Mouse (Mus musculus) kidney, embryonic 15.5 days (tissue): ENCODE results near the gene Crb2. TPM values are rescaled to one million over a fixed set of nuclear protein-coding genes. Genes with fewer than 3 reads are reported as not detected.

Experiments
- ATAC-seq: fragments of 200-750 bp; cut with Nextera tagmentation; replicated peaks from 2 replicates; pipeline ENCODE4 v1.8.0; 2017; ENCODE audit warnings: moderate TSS enrichment; ENCODE audit not compliant: low FRiP score
- H3K27ac ChIP-seq: fragments of 300-500 bp; sonication (generic); 2 replicates; pipeline ENCODE4 v1.5.1; 2015; ENCODE audit warnings: mild to moderate bottlenecking, inconsistent platforms
- H3K27me3 ChIP-seq: fragments of 300-500 bp; sonication (generic); 2 replicates; pipeline ENCODE4 v1.6.1; 2015; ENCODE audit warnings: inconsistent platforms
- H3K36me3 ChIP-seq: fragments of 300-500 bp; sonication (generic); 2 replicates; pipeline ENCODE4 v1.6.1; 2015; ENCODE audit warnings: inconsistent platforms
- H3K4me1 ChIP-seq: fragments of 300-500 bp; sonication (generic); 2 replicates; pipeline ENCODE4 v1.6.1; 2015; ENCODE audit warnings: inconsistent platforms
- H3K4me2 ChIP-seq: fragments of 300-500 bp; sonication (generic); 2 replicates; pipeline ENCODE4 v1.6.1; 2015; ENCODE audit warnings: moderate library complexity, mild to moderate bottlenecking, inconsistent platforms
- H3K4me3 ChIP-seq: fragments of 300-500 bp; sonication (generic); replicated peaks from 2 replicates; pipeline ENCODE4 v1.5.1; 2015; ENCODE audit warnings: mild to moderate bottlenecking, inconsistent platforms
- H3K9ac ChIP-seq: fragments of 300-500 bp; sonication (generic); 2 replicates; pipeline ENCODE4 v1.6.1; 2015; ENCODE audit warnings: mild to moderate bottlenecking, inconsistent platforms
- H3K9me3 ChIP-seq: fragments of 300-500 bp; sonication (generic); replicated peaks from 2 replicates; pipeline ENCODE4 v1.6.1; 2016; ENCODE audit warnings: inconsistent platforms
- WGBS: fragments of 180-500 bp; shearing (Covaris S2); methylation state at CpG from one replicate; pipeline ENCODE4 v1.1.7; 2015; ENCODE audit warnings: mixed read lengths; 5-methylcytosine and 5-hydroxymethylcytosine counted together
- polyA plus RNA-seq: library from polyadenylated mRNA; unstranded; fragments of >200 nt; fragmentation: Nextera tagmentation; extraction: Ambion mirVana; gene quantifications from 2 replicates; pipeline ENCODE4 v1.2.1, GENCODE M21; 2015

Crb2 gene
- polyA plus RNA-seq, 1 experiment from 2014 or later, result 4.1 TPM

DNA sequence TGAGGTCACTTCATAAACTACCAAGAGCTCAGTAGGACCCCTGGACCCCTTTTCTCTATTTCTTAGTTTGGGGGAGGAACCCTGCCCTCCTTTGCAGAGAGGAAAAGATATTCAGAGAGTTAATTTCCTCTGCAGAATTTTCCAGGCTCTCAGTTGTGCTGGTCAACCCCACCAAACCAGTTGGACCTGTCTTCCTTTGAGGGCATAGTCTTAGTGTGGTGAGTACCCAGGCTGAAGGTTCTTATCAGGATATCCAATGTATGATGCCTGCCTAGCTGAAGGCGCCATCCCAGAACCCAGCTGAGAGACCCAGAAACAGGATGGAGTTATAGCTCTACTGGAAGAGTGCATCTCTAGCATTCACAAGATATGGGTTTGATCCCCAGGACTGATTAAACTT is 24.9 kb upstream of the Crb2 start:
- no peak overlapping the region for H3K27ac ChIP-seq
- 82% methylated on average over 1 of the region's 1 CpGs for WGBS
- no peaks in the 10 kb centered on the region for H3K36me3 ChIP-seq
- no peaks in the 10 kb centered on the region for H3K9me3 ChIP-seq
- no peak overlapping the region for H3K4me3 ChIP-seq
- peaks cover 4% of the 10 kb centered on the region; the same call in 1 of the 2 replicates for H3K27me3 ChIP-seq
- ATAC-seq, result no peak
- H3K4me2 ChIP-seq, result no peak overlapping the region
- H3K4me1 ChIP-seq, result peaks cover 25% of the 10 kb centered on the region
- H3K9ac ChIP-seq, result no peak overlapping the region

DNA sequence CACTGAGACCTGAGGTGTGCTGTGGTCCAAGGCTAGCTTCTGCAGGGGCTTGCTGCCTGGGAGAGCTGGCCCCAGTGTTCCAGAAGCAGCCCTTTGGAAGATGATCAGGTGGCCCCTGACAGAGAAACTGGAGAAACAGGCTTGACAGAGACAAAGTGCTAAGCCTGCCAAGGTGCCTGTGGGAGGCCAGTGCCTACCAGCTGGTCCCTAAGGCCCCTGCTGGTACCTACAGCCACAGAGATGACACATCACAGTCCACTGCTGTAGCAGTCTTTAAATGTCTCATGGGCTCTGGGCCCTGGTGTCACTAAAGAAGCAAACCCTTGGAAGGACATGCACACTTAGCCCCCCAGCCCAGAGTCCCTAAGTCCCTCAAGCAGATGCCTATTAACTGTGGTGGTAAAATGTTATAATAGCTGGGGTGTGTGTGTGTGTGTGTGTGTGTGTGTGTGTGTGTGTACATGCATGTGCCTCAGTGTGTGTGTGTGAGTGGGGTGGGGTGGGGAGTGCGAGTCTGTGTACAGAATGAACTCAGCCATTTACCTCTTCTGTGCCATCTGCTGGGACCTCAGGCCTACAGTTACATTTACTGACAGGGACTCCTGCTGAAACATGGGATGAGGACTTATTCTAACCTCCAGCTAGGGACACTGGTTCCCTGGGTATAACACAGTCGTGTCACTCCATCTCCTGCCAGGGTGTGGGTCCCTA is 19.7 kb upstream of the Crb2 start:
- Histone ChIP-seq H3K9ac (no peak overlapping the region), H3K4me3 (no peak overlapping the region), H3K4me2 (no peak overlapping the region), H3K36me3 (no peaks in the 10 kb centered on the region), H3K27me3 (peaks cover 9% of the 10 kb centered on the region; the same call in 1 of the 2 replicates), H3K9me3 (no peaks in the 10 kb centered on the region), H3K4me1 (peaks cover 20% of the 10 kb centered on the region), H3K27ac (no peak overlapping the region)
- ATAC-seq, result no peak
- 87% methylated on average over 2 of the region's 2 CpGs for WGBS

DNA sequence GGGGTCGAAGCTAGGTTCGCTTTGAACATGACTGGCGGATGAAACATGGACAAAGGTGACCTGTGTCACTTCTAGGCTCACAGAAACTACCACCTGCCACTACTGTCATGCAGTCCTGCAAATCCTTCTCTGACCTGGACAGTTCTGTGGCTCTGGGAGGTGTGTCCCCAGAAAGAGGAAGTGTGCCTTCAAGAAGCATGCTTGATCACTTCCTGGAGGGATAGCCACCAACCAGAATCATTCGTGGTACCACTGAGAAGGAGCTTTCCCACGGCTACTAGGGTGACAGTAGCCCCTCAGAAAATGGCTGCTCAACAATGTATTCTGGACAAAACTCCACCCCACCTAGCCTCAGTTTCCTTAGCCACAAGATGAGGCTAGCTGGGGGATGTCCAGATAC is 19.0 kb upstream of the Crb2 start:
- peaks cover 20% of the 10 kb centered on the region for H3K4me1 ChIP-seq
- no peak for ATAC-seq
- no peak overlapping the region for H3K4me3 ChIP-seq
- no peaks in the 10 kb centered on the region for H3K36me3 ChIP-seq
- no peaks in the 10 kb centered on the region for H3K9me3 ChIP-seq
- H3K9ac ChIP-seq, result no peak overlapping the region
- H3K27me3 ChIP-seq, result peaks cover 13% of the 10 kb centered on the region; the same call in 1 of the 2 replicates
- H3K4me2 ChIP-seq, result no peak overlapping the region
- 83% methylated on average over 5 of the region's 5 CpGs for WGBS
- no peak overlapping the region for H3K27ac ChIP-seq

DNA sequence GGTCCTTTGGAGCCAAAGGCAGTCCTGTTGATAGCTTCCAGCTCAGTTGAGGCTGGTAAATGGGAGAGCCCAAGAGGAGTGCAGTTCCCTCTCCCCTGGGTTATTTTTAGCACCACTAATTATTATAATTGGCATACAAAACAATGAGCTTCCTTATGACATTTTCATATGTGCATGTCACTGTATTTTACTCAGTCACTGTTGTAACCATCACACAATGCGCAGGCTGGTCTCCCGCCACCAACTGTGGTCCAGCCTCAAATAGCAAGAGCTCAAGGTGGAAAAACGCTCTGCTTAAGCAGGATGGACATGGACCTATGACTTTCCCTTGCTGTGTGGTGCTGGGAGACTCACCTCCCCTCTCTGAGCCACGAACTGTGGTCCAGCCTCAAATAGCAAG is 18.3 kb upstream of the Crb2 start:
- Histone ChIP-seq H3K27me3 (peaks cover 20% of the 10 kb centered on the region; the same call in 1 of the 2 replicates), H3K9me3 (no peaks in the 10 kb centered on the region), H3K27ac (no peak overlapping the region), H3K4me1 (peaks cover 20% of the 10 kb centered on the region), H3K9ac (no peak overlapping the region), H3K36me3 (no peaks in the 10 kb centered on the region), H3K4me3 (no peak overlapping the region), H3K4me2 (no peak overlapping the region)
- 84% methylated on average over 4 of the region's 4 CpGs for WGBS
- ATAC-seq, result peak; percentile 15; the same call in 1 of the 2 replicates

DNA sequence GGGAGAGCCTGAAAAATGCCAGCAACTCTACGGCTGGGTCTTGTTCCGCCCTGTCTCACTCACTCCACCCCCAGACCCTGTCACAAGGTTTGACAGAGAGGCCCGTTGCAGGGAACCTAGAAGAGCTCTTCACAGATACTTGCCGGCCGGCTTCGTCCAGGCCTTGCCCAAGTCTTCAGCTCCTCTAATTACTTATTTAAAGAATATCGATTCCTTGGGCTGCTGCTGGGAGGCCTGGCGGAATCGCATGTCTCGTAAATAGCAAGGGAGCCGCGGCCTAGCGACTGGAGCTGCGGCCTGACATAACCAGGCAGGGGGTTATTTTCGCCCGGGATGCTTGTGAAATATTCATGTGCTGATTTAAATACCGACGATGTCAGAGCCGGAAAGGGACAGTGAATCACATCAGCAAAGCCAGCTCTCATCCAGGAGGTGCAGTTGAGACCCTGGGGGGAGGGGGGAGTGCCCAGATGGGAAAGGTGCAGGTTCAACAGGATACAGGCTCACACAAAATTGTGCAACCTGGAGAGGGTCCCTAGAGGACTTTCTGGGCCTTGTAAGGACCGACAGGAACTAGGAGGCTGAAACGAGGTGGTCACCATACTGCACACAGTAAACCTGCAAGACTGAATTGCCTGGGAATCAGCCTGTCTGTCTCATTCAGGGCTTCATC is 17.6 kb upstream of the Crb2 start:
- Histone ChIP-seq H3K4me2 (peak overlapping the region; percentile 41), H3K27me3 (peaks cover 20% of the 10 kb centered on the region; the same call in 1 of the 2 replicates), H3K27ac (no peak overlapping the region), H3K9ac (no peak overlapping the region), H3K4me1 (peaks cover 23% of the 10 kb centered on the region), H3K4me3 (peak overlapping the region; percentile 5; the same call in 1 of the 2 replicates), H3K9me3 (no peaks in the 10 kb centered on the region), H3K36me3 (no peaks in the 10 kb centered on the region)
- WGBS, result 10% methylated on average over 21 of the region's 21 CpGs
- ATAC-seq, result peak; percentile 43; the same call in 1 of the 2 replicates

DNA sequence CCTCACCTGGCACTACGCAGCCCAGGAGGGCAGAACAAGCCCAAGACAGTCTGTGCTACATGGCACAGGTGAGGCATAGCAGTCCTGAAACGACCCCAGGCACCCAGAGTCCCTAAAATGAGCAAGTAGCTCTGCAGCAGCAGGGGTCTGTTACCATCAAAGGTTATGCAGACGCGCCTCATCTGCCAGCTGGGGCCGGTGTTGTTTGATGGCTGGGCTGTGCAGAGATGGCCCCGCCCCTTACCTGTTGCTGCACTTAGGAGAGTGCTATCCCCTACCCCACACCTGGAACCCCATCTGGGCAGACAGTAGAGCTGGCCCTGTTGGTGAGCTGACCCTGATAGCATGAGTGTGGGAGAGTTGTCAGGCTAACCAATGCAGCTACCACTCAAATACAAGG is 15.4 kb upstream of the Crb2 start:
- no peaks in the 10 kb centered on the region for H3K36me3 ChIP-seq
- H3K4me1 ChIP-seq, result peaks cover 43% of the 10 kb centered on the region
- H3K27ac ChIP-seq, result no peak overlapping the region
- no peaks in the 10 kb centered on the region for H3K9me3 ChIP-seq
- H3K4me2 ChIP-seq, result no peak overlapping the region
- no peak overlapping the region for H3K4me3 ChIP-seq
- WGBS, result 49% methylated on average over 6 of the region's 6 CpGs
- H3K27me3 ChIP-seq, result peaks cover 16% of the 10 kb centered on the region; the same call in 1 of the 2 replicates
- no peak for ATAC-seq
- H3K9ac ChIP-seq, result no peak overlapping the region

DNA sequence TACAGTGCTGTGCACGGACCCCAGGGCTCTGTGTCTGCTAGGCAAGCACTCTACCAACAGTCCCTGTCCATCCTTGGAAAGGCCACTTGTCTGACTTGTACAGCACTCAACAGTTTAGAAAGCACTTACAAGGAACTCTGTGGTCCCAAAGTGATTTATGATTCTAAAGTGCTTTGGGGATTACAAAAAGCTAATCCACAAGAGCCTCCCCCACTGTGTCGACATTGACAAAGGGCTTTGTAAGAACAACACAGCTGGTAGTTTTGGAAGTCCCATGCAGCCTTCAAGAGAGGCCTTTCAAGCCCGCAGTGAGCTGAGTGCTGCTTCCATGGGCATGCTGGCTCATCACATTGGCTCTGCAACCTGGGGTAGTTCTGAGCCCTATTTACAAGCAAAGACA is 12.4 kb upstream of the Crb2 start:
- H3K9me3 ChIP-seq, result no peaks in the 10 kb centered on the region
- H3K9ac ChIP-seq, result no peak overlapping the region
- H3K36me3 ChIP-seq, result no peaks in the 10 kb centered on the region
- no peak overlapping the region for H3K4me3 ChIP-seq
- ATAC-seq, result no peak
- 21% methylated on average over 3 of the region's 3 CpGs for WGBS
- no peak overlapping the region for H3K27ac ChIP-seq
- H3K4me1 ChIP-seq, result peaks cover 61% of the 10 kb centered on the region
- peaks cover 22% of the 10 kb centered on the region; the same call in 1 of the 2 replicates for H3K27me3 ChIP-seq
- H3K4me2 ChIP-seq, result no peak overlapping the region

DNA sequence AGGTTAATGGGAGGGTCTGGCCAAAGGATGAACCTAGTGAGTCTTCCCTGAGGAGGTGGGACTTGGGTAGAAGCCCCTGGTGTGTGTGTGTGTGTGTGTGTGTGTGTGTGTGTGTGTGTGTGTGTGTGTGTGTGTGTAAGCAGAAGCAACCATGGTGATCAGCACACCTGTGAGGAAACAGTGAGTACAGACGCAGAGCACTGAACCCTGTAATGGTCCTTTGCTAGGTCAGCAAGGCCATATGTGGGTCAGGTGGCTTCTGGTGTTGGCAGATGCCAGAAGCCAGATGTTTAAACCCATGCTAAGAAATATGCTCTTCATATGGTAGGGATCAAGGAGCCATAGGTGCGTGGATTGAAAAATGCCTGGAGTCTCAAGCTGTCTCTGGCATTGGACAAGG is 11.5 kb upstream of the Crb2 start:
- no peak overlapping the region for H3K4me3 ChIP-seq
- H3K27me3 ChIP-seq, result peaks cover 22% of the 10 kb centered on the region; the same call in 1 of the 2 replicates
- no peak overlapping the region for H3K4me2 ChIP-seq
- no peaks in the 10 kb centered on the region for H3K9me3 ChIP-seq
- H3K9ac ChIP-seq, result no peak overlapping the region
- WGBS, result 83% methylated on average over 2 of the region's 2 CpGs
- no peaks in the 10 kb centered on the region for H3K36me3 ChIP-seq
- no peak for ATAC-seq
- H3K27ac ChIP-seq, result no peak overlapping the region
- H3K4me1 ChIP-seq, result peaks cover 67% of the 10 kb centered on the region

DNA sequence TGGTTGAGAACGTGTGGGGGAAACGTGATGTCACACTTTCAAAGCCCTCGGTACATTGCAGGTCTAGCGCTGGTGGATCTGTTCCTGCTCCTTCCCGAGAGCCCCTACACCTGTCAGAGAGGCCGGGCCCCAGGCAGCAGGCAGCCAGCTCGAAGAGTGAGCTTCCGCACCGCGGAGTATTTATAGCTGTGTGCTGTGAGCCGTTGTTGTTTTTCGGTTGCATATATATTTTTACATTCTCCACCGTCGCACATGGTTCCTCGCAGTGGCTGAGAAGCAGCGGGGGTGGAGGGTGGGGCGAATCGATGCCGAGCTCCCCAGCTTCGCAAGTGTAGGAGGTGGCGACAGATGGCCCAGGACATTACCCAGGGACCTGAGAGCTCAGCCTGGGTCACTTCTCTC is 11.0 kb upstream of the Crb2 start:
- H3K4me1 ChIP-seq, result peaks cover 67% of the 10 kb centered on the region
- no peak overlapping the region for H3K27ac ChIP-seq
- no peaks in the 10 kb centered on the region for H3K9me3 ChIP-seq
- no peaks in the 10 kb centered on the region for H3K36me3 ChIP-seq
- WGBS, result 16% methylated on average over 21 of the region's 21 CpGs
- no peak for ATAC-seq
- H3K4me3 ChIP-seq, result no peak overlapping the region
- H3K27me3 ChIP-seq, result peaks cover 26% of the 10 kb centered on the region
- H3K9ac ChIP-seq, result no peak overlapping the region
- H3K4me2 ChIP-seq, result peak overlapping the region; percentile 35

DNA sequence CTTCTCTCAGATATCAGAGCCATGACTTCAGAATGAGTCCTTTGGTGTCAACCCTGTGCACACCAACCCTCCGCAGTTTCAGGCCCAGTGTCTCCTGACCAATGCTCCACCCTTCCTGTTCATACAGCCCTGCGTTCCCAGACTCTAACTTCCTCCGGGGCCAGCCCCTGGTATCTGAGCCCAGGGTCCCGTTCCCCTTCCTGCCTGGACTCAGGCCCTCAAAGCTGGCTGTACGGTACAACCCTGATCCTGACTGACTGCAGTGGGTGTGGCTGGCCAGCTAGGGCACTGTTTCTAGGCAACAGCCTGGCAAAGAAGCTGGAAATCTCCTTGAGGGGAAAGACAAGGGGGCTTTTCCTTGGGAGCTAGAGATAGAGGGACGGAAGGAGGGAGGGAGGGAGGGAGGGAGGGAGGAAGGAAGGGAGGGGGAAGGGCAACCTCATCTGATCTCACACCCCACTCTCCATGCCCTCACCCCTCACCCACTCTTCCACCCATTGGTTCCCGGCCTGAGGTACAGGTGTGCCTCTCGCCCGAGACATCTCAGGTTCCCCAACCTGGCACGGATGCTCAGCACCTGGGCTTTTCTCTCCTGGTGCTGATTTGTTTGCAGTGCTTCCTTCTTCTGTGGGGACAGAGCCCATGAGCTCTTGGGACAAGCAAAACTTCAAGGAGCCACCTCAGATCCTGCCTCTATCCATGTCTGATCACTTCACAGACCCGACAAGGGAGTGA is 9.9 kb upstream of the Crb2 start:
- ATAC-seq, result no peak
- H3K9me3 ChIP-seq, result no peaks in the 10 kb centered on the region
- no peak overlapping the region for H3K4me2 ChIP-seq
- H3K9ac ChIP-seq, result no peak overlapping the region
- H3K27ac ChIP-seq, result no peak overlapping the region
- WGBS, result 56% methylated on average over 10 of the region's 11 CpGs
- H3K36me3 ChIP-seq, result no peaks in the 10 kb centered on the region
- H3K27me3 ChIP-seq, result peaks cover 27% of the 10 kb centered on the region
- peaks cover 71% of the 10 kb centered on the region for H3K4me1 ChIP-seq
- no peak overlapping the region for H3K4me3 ChIP-seq

DNA sequence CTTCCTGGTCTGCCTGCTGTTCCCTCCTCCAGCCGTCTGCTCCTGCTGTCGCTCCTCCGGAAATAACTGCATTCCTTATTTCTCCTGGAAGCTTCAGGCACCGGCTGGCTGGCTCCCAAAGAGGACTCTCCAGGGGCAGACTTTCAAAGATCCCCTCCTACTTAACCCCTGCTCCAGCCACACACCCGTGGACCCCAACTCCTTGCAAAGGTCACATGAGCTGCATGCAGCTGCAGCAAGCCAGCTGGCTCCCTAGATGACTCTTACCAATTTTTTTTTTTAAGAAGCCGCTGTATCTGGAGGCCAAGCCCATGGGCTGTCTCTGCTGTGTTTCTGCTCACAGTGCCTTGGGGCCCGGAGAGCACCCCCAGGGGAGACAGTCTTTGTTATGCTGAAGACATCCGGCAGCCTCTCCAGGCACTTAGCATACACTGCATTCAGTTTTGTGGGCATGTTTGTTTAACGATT is 8.9 kb upstream of the Crb2 start:
- WGBS, result 9% methylated on average over 9 of the region's 9 CpGs
- peak; percentile 23 for ATAC-seq
- Histone ChIP-seq H3K4me1 (peaks cover 76% of the 10 kb centered on the region), H3K4me2 (peak overlapping the region; percentile 24; the same call in 1 of the 2 replicates), H3K9ac (no peak overlapping the region), H3K27ac (no peak overlapping the region), H3K9me3 (no peaks in the 10 kb centered on the region), H3K27me3 (peaks cover 22% of the 10 kb centered on the region), H3K4me3 (no peak overlapping the region), H3K36me3 (no peaks in the 10 kb centered on the region)

DNA sequence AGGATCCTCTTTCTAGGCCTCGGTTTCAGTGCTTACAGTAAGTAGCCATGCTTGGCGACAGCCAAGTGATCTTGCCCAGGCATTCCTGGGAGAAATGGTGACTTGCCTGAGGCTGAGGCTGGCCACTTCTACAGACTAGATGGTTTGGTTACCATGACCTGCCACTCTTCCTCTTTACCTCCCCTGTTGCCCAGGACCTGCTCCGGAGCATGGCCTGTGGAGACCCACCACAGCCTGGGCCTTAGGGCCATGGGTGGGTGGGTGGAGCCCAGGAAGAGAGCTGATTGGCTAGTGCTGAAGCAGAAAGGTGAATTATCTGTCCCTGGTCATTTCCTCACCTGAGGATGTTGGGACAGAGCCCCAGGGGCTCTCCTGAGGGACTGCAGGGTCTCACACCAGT is 8.3 kb upstream of the Crb2 start:
- Histone ChIP-seq H3K9me3 (no peaks in the 10 kb centered on the region), H3K4me1 (peaks cover 76% of the 10 kb centered on the region), H3K27me3 (peaks cover 17% of the 10 kb centered on the region), H3K9ac (no peak overlapping the region), H3K36me3 (no peaks in the 10 kb centered on the region), H3K4me2 (no peak overlapping the region), H3K4me3 (no peak overlapping the region), H3K27ac (no peak overlapping the region)
- no peak for ATAC-seq
- WGBS, result 70% methylated on average over 3 of the region's 3 CpGs
